Mouse (Mus musculus) splenic B cell, adult 2 months (primary cell): ENCODE results near the gene Elavl3.

Experiments
- DNase-seq: peaks from one replicate; pipeline ENCODE4 v3.0.0-alpha.2; 2011; ENCODE audit warnings: low read depth, low spot score
- H3K27me3 ChIP-seq: 2 replicates; pipeline ENCODE4 v1.6.1; 2012; ENCODE audit warnings: mild to moderate bottlenecking, low read length, moderate library complexity, mixed read lengths; ENCODE audit not compliant: control insufficient read depth, poor library complexity, insufficient read depth, severe bottlenecking
- H3K36me3 ChIP-seq: 2 replicates; pipeline ENCODE4 v1.6.1; 2012; ENCODE audit warnings: mild to moderate bottlenecking, low read length, moderate library complexity, mixed read lengths; ENCODE audit not compliant: control insufficient read depth, poor library complexity, insufficient read depth, severe bottlenecking

Gene Elavl3

DNA sequence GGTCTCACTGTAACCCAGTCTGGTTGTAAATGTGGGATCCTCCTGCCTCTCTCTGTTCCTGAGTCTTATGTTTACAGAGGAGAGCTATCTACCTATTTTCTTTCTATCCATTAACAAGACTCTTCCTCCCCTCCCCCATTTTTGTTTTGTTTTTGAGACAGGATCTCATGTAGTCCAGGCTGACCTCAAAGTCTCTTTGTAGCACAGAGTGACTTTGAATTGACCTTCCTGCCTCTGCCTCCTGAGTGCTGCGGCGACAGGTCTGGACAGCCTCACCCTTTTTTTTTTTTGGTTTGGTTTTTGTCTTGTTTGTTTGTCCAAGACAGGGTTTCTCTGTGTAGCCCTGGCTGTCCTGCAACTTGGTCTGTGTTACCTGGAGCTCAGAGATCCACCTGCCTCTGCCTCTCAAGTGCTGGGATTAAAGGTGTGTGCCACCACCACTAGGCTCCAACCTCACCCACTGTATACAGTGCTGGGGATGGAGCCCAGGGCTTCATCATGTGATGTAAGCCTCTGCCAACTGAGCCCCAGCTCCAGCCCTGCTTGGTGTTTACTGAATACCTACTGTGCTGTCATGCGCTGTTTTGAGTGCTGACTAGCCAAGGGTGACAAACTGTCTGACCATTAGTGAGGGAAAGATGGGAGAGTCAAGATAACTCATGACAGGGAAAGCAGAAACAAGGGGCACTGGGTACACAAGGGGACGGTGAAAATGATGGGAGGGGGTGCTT lies 73.3 kb downstream of the Elavl3 start:
- no peak for DNase-seq

GRCm38 (mm10) chr9:21977972-21978371 lies 73.9 kb downstream of the Elavl3 start:
- peak; percentile 72 for DNase-seq

More for the DNA sequence above, 73.3 kb downstream of the Elavl3 start:
- no peaks in the 10 kb centered on the region for H3K36me3 ChIP-seq
- no peaks in the 10 kb centered on the region; the same call in 1 of the 2 replicates for H3K27me3 ChIP-seq

GRCm38 (mm10) chr9:21977331-21977730 lies 74.5 kb downstream of the Elavl3 start:
- no peaks in the 10 kb centered on the region for H3K27me3 ChIP-seq
- no peak for DNase-seq
- no peaks in the 10 kb centered on the region for H3K36me3 ChIP-seq

More at GRCm38 (mm10) chr9:21977972-21978371, 73.9 kb downstream of the Elavl3 start:
- Histone ChIP-seq H3K36me3 (no peaks in the 10 kb centered on the region), H3K27me3 (no peaks in the 10 kb centered on the region)

GRCm38 (mm10) chr9:21976626-21977175 lies 75.1 kb downstream of the Elavl3 start:
- no peaks in the 10 kb centered on the region for H3K27me3 ChIP-seq
- no peaks in the 10 kb centered on the region for H3K36me3 ChIP-seq
- no peak for DNase-seq

GRCm38 (mm10) chr9:21969304-21969703 lies 82.5 kb downstream of the Elavl3 start:
- no peak for DNase-seq
- Histone ChIP-seq H3K27me3 (no peaks in the 10 kb centered on the region), H3K36me3 (no peaks in the 10 kb centered on the region)

- DNase-seq = no peak
- Histone ChIP-seq H3K36me3 (no peaks in the 10 kb centered on the region), H3K27me3 (no peaks in the 10 kb centered on the region)
Observed at GRCm38 (mm10) chr9:21968883-21969282, 82.9 kb downstream of the Elavl3 start.
